Mouse (Mus musculus) monocyte, adult 5-6 weeks (primary cell): ENCODE results near the gene Sf3b5. TPM values are rescaled to one million over a fixed set of nuclear protein-coding genes. Genes with fewer than 3 reads are reported as not detected.

Experiments used
- total RNA-seq: library from RNA; stranded (forward); fragments of 200-1000, 200-491, 200-594 nt; gene quantifications from 3 replicates; pipeline ENCODE4 v1.2.3, GENCODE M21; 2017

Gene Sf3b5
- total RNA-seq, 1 experiment from 2014 or later = 13.9 TPM

Other genes starting within 250 kb of the Sf3b5 start
- gene Utrn, start 136.0 kb upstream of the Sf3b5 start, total RNA-seq = 61.8 to 169 TPM (median 72.5 TPM) in 3 replicates
- 36.7 to 65.0 TPM (median 55.4 TPM) in 3 replicates for gene Stx11, start 41.0 kb upstream of the Sf3b5 start, total RNA-seq
- gene Plagl1, start 55.2 kb downstream of the Sf3b5 start, total RNA-seq = 0.43 to 1.8 TPM in 2 of 3 replicates, not detected in the other
- gene Zc2hc1b, start 172.7 kb downstream of the Sf3b5 start, total RNA-seq = not detected in 3 replicates
- gene Ltv1, start 187.8 kb downstream of the Sf3b5 start, total RNA-seq = 33.5 to 55.7 TPM (median 50.1 TPM) in 3 replicates